Mouse (Mus musculus): ENCODE results near the gene Eef1akmt3. TPM values are rescaled to one million over a fixed set of nuclear protein-coding genes. Genes with fewer than 3 reads are reported as not detected.

Eef1akmt3 gene
- total RNA-seq, 4 experiments from 2014 or later, result not detected

GRCm38 (mm10) chr10:127054646-127055045 lies 13.3 kb upstream of the Eef1akmt3 start:
- no peak for DNase-seq (ENCODE audit: low spot score in 2 of 2)

- DNase-seq (ENCODE audit: low spot score in 2 of 2), result no peak
These were observed 8.8 kb upstream of the Eef1akmt3 start for GRCm38 (mm10) chr10:127050119-127050474.

- no peak for DNase-seq (ENCODE audit: low spot score in 2 of 2)
These were observed 8.2 kb upstream of the Eef1akmt3 start for GRCm38 (mm10) chr10:127049395-127050118.

- DNase-seq (ENCODE audit: low spot score in 2 of 2), result no peak
These were observed 7.5 kb upstream of the Eef1akmt3 start for GRCm38 (mm10) chr10:127048608-127049394.

- no peak for DNase-seq (ENCODE audit: low spot score in 2 of 2)
These were observed 6.6 kb upstream of the Eef1akmt3 start, which contains the start of gene Cyp27b1 for GRCm38 (mm10) chr10:127047954-127048353. Cyp27b1 (plus strand) TSS chr10:127048250.

- DNase-seq (ENCODE audit: low spot score in 2 of 2), result no peak
These were observed 1.9 kb upstream of the Eef1akmt3 start for GRCm38 (mm10) chr10:127043187-127043586.

- no peak for DNase-seq (ENCODE audit: low spot score in 2 of 2)
These were observed 1.3 kb upstream of the Eef1akmt3 start for GRCm38 (mm10) chr10:127042468-127043115.

GRCm38 (mm10) chr10:127041774-127042338 lies 543 bp upstream of the Eef1akmt3 start:
- DNase-seq (ENCODE audit: low spot score in 2 of 2), result peak; percentile 75 to 76

GRCm38 (mm10) chr10:127040569-127041214 lies 621 bp downstream of the Eef1akmt3 start:
- DNase-seq (ENCODE audit: low spot score in 2 of 2), result no peak

- no peak for DNase-seq (ENCODE audit: low spot score in 2 of 2)
These were observed 3.7 kb downstream of the Eef1akmt3 start for GRCm38 (mm10) chr10:127037641-127038040.

- no peak for DNase-seq (ENCODE audit: low spot score in 2 of 2)
These were observed 5.0 kb downstream of the Eef1akmt3 start for GRCm38 (mm10) chr10:127036273-127036672.

- no peak for DNase-seq (ENCODE audit: low spot score in 2 of 2)
These were observed 8.0 kb downstream of the Eef1akmt3 start for GRCm38 (mm10) chr10:127033301-127033741.

- peak; percentile 79 to 81 for DNase-seq (ENCODE audit: low spot score in 2 of 2)
These were observed 10.7 kb downstream of the Eef1akmt3 start, which contains the start of gene Tsfm for GRCm38 (mm10) chr10:127030336-127031296. Tsfm (minus strand) TSS chr10:127030840.

- no peak for DNase-seq (ENCODE audit: low spot score in 2 of 2)
These were observed 22.9 kb downstream of the Eef1akmt3 start for GRCm38 (mm10) chr10:127018422-127018821.

GRCm38 (mm10) chr10:127017071-127017470 lies 24.2 kb downstream of the Eef1akmt3 start:
- no peak for DNase-seq (ENCODE audit: low spot score in 2 of 2)

- DNase-seq (ENCODE audit: low spot score in 2 of 2), result no peak
These were observed 24.8 kb downstream of the Eef1akmt3 start for GRCm38 (mm10) chr10:127016488-127016887.

- DNase-seq (ENCODE audit: low spot score in 2 of 2), result no peak
These were observed 37.5 kb downstream of the Eef1akmt3 start for GRCm38 (mm10) chr10:127003806-127004205.

- no peak for DNase-seq (ENCODE audit: low spot score in 2 of 2)
These were observed 38.0 kb downstream of the Eef1akmt3 start for GRCm38 (mm10) chr10:127003334-127003733.

GRCm38 (mm10) chr10:127002765-127003164 lies 38.5 kb downstream of the Eef1akmt3 start:
- DNase-seq (ENCODE audit: low spot score in 2 of 2), result no peak

- no peak for DNase-seq (ENCODE audit: low spot score in 2 of 2)
These were observed 39.3 kb downstream of the Eef1akmt3 start for GRCm38 (mm10) chr10:127002056-127002455.

Measured in gastrocnemius, adult 8-10 months (tissue).